8 mouse cellular contexts compared by ENCODE assay signal in the genomic region with DNA sequence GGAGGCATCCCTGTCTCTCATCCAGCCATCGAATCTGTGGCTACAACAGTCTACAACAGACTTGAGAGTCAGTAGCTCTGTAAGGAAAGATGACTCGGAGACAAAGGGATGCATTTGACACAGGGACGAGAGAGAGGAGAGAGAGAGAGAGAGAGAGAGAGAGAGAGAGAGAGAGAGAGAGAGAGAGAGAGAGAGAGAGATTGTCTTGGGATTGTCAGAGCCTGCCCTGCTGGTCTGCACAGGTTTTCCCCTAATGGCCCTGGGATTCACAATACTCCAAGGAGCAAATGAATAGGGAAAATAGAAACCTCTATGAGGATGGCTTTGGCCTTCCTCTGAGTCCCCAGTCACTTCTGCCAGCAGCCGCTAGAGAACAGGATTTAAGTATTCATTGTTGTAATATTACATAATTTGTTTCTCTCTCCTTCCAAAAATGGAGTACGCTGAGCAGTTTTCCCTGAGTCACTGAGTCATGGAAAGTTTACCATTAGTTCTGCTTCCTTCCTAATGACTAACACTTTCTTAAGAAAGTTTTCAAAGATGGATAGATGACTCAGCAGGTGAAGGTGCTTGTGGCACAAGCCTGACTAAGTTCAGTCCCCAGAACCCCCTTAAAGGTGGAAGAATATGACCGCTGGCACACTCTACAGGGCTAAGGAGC. TPM values are rescaled to one million over a fixed set of nuclear protein-coding genes. Genes with fewer than 3 reads are reported as not detected.
DNase-seq lines count a peak whose midpoint lies in the region; ATAC-seq and TF ChIP-seq lines count a peak whose summit lies in the region.

No protein-coding gene starts in this region.

- no peaks in the 10 kb centered on the region for H3K36me3 ChIP-seq in intestine, embryonic 14.5 days (ENCODE audit: control insufficient read depth, insufficient read depth, low read length)
- no peaks in the 10 kb centered on the region for H3K36me3 ChIP-seq in intestine, embryonic 16.5 days (ENCODE audit: control insufficient read depth, insufficient read depth, low read length)
- no peaks in the 10 kb centered on the region for H3K36me3 ChIP-seq in forebrain, postnatal 0 days (ENCODE audit: insufficient read depth)
- no peaks in the 10 kb centered on the region for H3K36me3 ChIP-seq in midbrain, embryonic 13.5 days

- no peaks in the 10 kb centered on the region for H3K9me3 ChIP-seq in intestine, embryonic 14.5 days (ENCODE audit: control insufficient read depth, low read length)
- H3K9me3 ChIP-seq in intestine, embryonic 16.5 days (ENCODE audit: control insufficient read depth, low read length), result no peaks in the 10 kb centered on the region
- H3K9me3 ChIP-seq in forebrain, postnatal 0 days (ENCODE audit: low read length), result no peaks in the 10 kb centered on the region
- H3K9me3 ChIP-seq in midbrain, embryonic 13.5 days, result no peaks in the 10 kb centered on the region

- 45% methylated on average over 6 of the region's 6 CpGs for WGBS in intestine, embryonic 14.5 days
- 44% methylated on average over 6 of the region's 6 CpGs for WGBS in intestine, embryonic 16.5 days
- WGBS in forebrain, postnatal 0 days, result 36% methylated on average over 6 of the region's 6 CpGs
- WGBS in midbrain, embryonic 13.5 days, result 44% methylated on average over 6 of the region's 6 CpGs

- H3K27me3 ChIP-seq in intestine, embryonic 14.5 days (replicated peaks; ENCODE audit: control insufficient read depth, insufficient read depth, low read length), result no peaks in the 10 kb centered on the region
- H3K27me3 ChIP-seq in intestine, embryonic 16.5 days (replicated peaks; ENCODE audit: control insufficient read depth, insufficient read depth, low read length), result no peaks in the 10 kb centered on the region
- H3K27me3 ChIP-seq in forebrain, postnatal 0 days (ENCODE audit: insufficient read depth, low read length), result no peaks in the 10 kb centered on the region
- peaks cover 6% of the 10 kb centered on the region; the same call in 1 of the 2 replicates for H3K27me3 ChIP-seq in midbrain, embryonic 13.5 days

- no peak overlapping the region for H3K27ac ChIP-seq in intestine, embryonic 14.5 days (ENCODE audit: low read depth)
- H3K27ac ChIP-seq in intestine, embryonic 16.5 days (ENCODE audit: low read length), result no peak overlapping the region
- no peak overlapping the region; the same call in 1 of the 2 replicates for H3K27ac ChIP-seq in forebrain, postnatal 0 days (ENCODE audit: low read depth, low read length)
- no peak overlapping the region for H3K27ac ChIP-seq in midbrain, embryonic 13.5 days

- no peak overlapping the region for H3K4me3 ChIP-seq in intestine, embryonic 14.5 days (ENCODE audit: low read depth, low read length)
- H3K4me3 ChIP-seq in intestine, embryonic 16.5 days (ENCODE audit: low read length), result no peak overlapping the region
- 0 out of 2 replicates have a peak overlapping the region, but pooled peaks have one; percentile 26 for H3K4me3 ChIP-seq in forebrain, postnatal 0 days (ENCODE audit: low read depth, low read length)
- peak overlapping the region; percentile 42 for H3K4me3 ChIP-seq in midbrain, embryonic 13.5 days (replicated peaks)

- peak overlapping the region; percentile 82 for H3K4me2 ChIP-seq in intestine, embryonic 14.5 days (ENCODE audit: low read length)
- H3K4me2 ChIP-seq in intestine, embryonic 16.5 days (ENCODE audit: low read depth, low read length), result no peak overlapping the region
- H3K4me2 ChIP-seq in forebrain, postnatal 0 days (ENCODE audit: low read depth), result peak overlapping the region; percentile 64
- peak overlapping the region; percentile 82 for H3K4me2 ChIP-seq in midbrain, embryonic 13.5 days (replicated peaks)

- ATAC-seq in intestine, embryonic 14.5 days (replicated peaks; ENCODE audit: low FRiP score, low TSS enrichment, low read depth), result no peak
- ATAC-seq in intestine, embryonic 16.5 days, result no peak
- ATAC-seq in forebrain, postnatal 0 days, result no peak
- 0 out of 2 replicates have a peak, but pooled peaks have one; percentile 34 for ATAC-seq in midbrain, embryonic 13.5 days

- no peak overlapping the region for H3K9ac ChIP-seq in intestine, embryonic 14.5 days (ENCODE audit: low read length)
- no peak overlapping the region for H3K9ac ChIP-seq in intestine, embryonic 16.5 days (ENCODE audit: low read depth, low read length)
- H3K9ac ChIP-seq in forebrain, postnatal 0 days, result peak overlapping the region; percentile 10; the same call in 1 of the 2 replicates
- peak overlapping the region; percentile 62; the same call in 1 of the 2 replicates for H3K9ac ChIP-seq in midbrain, embryonic 13.5 days (replicated peaks)

- no peaks in the 10 kb centered on the region for H3K4me1 ChIP-seq in intestine, embryonic 14.5 days (replicated peaks; ENCODE audit: control insufficient read depth, insufficient read depth, low read length)
- no peaks in the 10 kb centered on the region for H3K4me1 ChIP-seq in intestine, embryonic 16.5 days (ENCODE audit: control insufficient read depth, insufficient read depth, low read length)
- H3K4me1 ChIP-seq in forebrain, postnatal 0 days (ENCODE audit: insufficient read depth), result no peaks in the 10 kb centered on the region
- peaks cover 8% of the 10 kb centered on the region for H3K4me1 ChIP-seq in midbrain, embryonic 13.5 days (replicated peaks)

- TF ChIP-seq CTCF in forebrain, postnatal 0 days (IDR thresholded peaks at IDR 0.05; ENCODE audit: low read depth), result no peak

- no peak for DNase-seq in intestine, embryonic 14.5 days (ENCODE audit: low spot score)
- DNase-seq in NIH3T3 (ENCODE audit: low read depth), result peak; percentile 81
- DNase-seq in forebrain, postnatal 0 days, result no peak
- DNase-seq in spleen, postnatal 14 days (ENCODE audit: low spot score in 2 of 2), result no peak
- DNase-seq in kidney, postnatal 36 days, result no peak
- no peak for DNase-seq in thymus, postnatal 25 days

RNA-seq across cellular contexts. Expression of gene 1700016C15Rik, which starts 26.3 kb away (rescaled TPM):
- polyA plus RNA-seq in intestine, embryonic 14.5 days (2014; fragmentation: Nextera tagmentation; extraction: Ambion mirVana), result not detected in 2 replicates
- polyA plus RNA-seq in intestine, embryonic 16.5 days (2015; fragmentation: Nextera tagmentation; extraction: Ambion mirVana), result not detected in 2 replicates
- total RNA-seq in forebrain, postnatal 0 days (2014; rRNA removed), result 0.54 TPM in 1 of 2 replicates, not detected in the other
- polyA plus RNA-seq in forebrain, postnatal 0 days (2015; fragmentation: Nextera tagmentation; extraction: Ambion mirVana), result 0.19 and 0.21 TPM in 2 replicates
- polyA plus RNA-seq in midbrain, embryonic 13.5 days (2015; fragmentation: Nextera tagmentation; extraction: Ambion mirVana), result not detected in 2 replicates

Comparison
In these comparisons a context has a peak if more than half of its experiments do, and no peak if none do; other contexts are left out.
1. H3K4me3 ChIP-seq: peak in forebrain, postnatal 0 days (single experiment) and midbrain, embryonic 13.5 days (single experiment); none in intestine, embryonic 14.5 days (single experiment) and intestine, embryonic 16.5 days (single experiment).
2. H3K9ac ChIP-seq: peak in forebrain, postnatal 0 days (single experiment) and midbrain, embryonic 13.5 days (single experiment); none in intestine, embryonic 14.5 days (single experiment) and intestine, embryonic 16.5 days (single experiment).